Mouse (Mus musculus): ENCODE results near the gene Olfr323.

DNA sequence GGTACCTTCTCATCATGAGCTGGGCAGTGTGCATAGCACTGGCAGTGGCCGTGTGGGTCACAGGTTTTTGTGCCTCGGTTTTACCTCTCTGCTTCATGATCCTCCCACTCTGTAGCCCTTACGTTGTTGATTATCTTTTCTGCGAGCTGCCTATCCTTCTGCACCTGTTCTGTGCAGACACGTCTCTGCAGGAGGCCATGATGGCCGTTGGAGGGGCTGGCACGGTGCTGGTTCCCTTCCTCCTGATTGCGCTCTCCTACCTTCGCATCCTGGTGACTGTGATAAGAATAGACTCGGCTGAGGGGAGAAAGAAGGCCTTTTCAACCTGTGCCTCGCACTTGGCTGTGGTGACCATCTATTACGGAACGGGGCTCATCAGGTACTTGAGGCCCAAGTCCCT is 32.5 kb downstream of the Olfr323 start:
- no peak for TF ChIP-seq CTCF (IDR thresholded peaks at IDR 0.05; ENCODE audit: low read depth)
- no peak for TF ChIP-seq EP300 (IDR thresholded peaks at IDR 0.05; ENCODE audit: low read depth)

Measured in liver, postnatal 0 days (tissue).